Mouse (Mus musculus) MEL (cell line): Measurements from ENCODE around the gene Senp7. TPM values are rescaled to one million over a fixed set of nuclear protein-coding genes. Genes with fewer than 3 reads are reported as not detected.

ENCODE experiments used
- DNase-seq: peaks from one replicate; pipeline ENCODE4 v3.0.0; 2011; ENCODE audit warnings: low read depth, low spot score
- H3K27ac ChIP-seq: 2 replicates; pipeline ENCODE4 v1.5.1; 2012; ENCODE audit warnings: low read depth, mild to moderate bottlenecking, control low read depth, low read length, moderate library complexity; ENCODE audit not compliant: control insufficient read depth
- H3K27me3 ChIP-seq, 2 experiments: fragments of 150-350 bp in 1 of 2; sonication (generic) in 1 of 2; 2 replicates each; pipeline ENCODE4 v1.6.1; 2012; ENCODE audit warnings: low read length in 2 of 2, mild to moderate bottlenecking in 2 of 2, improper control_type of control experiment in 1 of 2, moderate library complexity in 1 of 2; ENCODE audit not compliant: insufficient read depth in 2 of 2, control insufficient read depth in 1 of 2
- H3K36me3 ChIP-seq, 2 experiments: 2 replicates each; pipeline ENCODE4 v1.6.1; 2012 to 2014; ENCODE audit warnings: low read length in 2 of 2, improper control_type of control experiment in 1 of 2, inconsistent platforms in 1 of 2, mild to moderate bottlenecking in 1 of 2; ENCODE audit not compliant: insufficient read depth in 2 of 2, control insufficient read depth in 1 of 2
- H3K4me1 ChIP-seq, 2 experiments: fragments of 150-350 bp in 1 of 2; sonication (generic) in 1 of 2; 2 replicates each; pipeline ENCODE4 v1.6.1; 2012; ENCODE audit warnings: low read length in 2 of 2, improper control_type of control experiment in 1 of 2, mild to moderate bottlenecking in 1 of 2; ENCODE audit not compliant: insufficient read depth in 2 of 2, control insufficient read depth in 1 of 2
- H3K4me3 ChIP-seq, 2 experiments: fragments of 150-350 bp in 1 of 2; sonication (generic) in 1 of 2; 2 replicates each; pipeline ENCODE4 v1.5.1; 2012; ENCODE audit warnings: low read depth in 2 of 2, low read length in 2 of 2, mild to moderate bottlenecking in 2 of 2, moderate library complexity in 2 of 2, control low read depth in 1 of 2, improper control_type of control experiment in 1 of 2; ENCODE audit not compliant: control insufficient read depth in 1 of 2, insufficient read depth in 1 of 2
- H3K79me2 ChIP-seq: 2 replicates; pipeline ENCODE4 v1.6.1; 2012; ENCODE audit warnings: mild to moderate bottlenecking, low read length, moderate library complexity; ENCODE audit not compliant: control insufficient read depth, poor library complexity, insufficient read depth
- H3K9ac ChIP-seq: 2 replicates; pipeline ENCODE4 v1.6.1; 2012; ENCODE audit warnings: low read depth, mild to moderate bottlenecking, control low read depth, low read length, moderate library complexity; ENCODE audit not compliant: control insufficient read depth, poor library complexity, severe bottlenecking
- H3K9me3 ChIP-seq: fragments of 150-350 bp; sonication (generic); replicated peaks from 2 replicates; pipeline ENCODE4 v1.6.1; 2012; ENCODE audit warnings: mild to moderate bottlenecking, low read length, improper control_type of control experiment, moderate library complexity; ENCODE audit not compliant: insufficient read depth
- CHD2 ChIP-seq: IDR thresholded peaks from 2 replicates; pipeline ENCODE4 v1.6.1; 2011; ENCODE audit warnings: low read length, improper control_type of control experiment
- CTCF ChIP-seq, 3 experiments: IDR thresholded peaks in 2 of 3; conservative IDR thresholded peaks in 1 of 3; 2 replicates each; pipeline ENCODE4 v1.5.1; 2011 to 2012; ENCODE audit warnings: low read length in 3 of 3, low read depth in 2 of 3, mild to moderate bottlenecking in 2 of 3, improper control_type of control experiment in 1 of 3, inconsistent platforms in 1 of 3, mixed read lengths in 1 of 3, moderate library complexity in 1 of 3; ENCODE audit not compliant: control insufficient read depth in 1 of 3, insufficient read depth in 1 of 3, poor library complexity in 1 of 3, severe bottlenecking in 1 of 3
- E2F4 ChIP-seq: IDR thresholded peaks from 2 replicates; pipeline ENCODE4 v1.6.1; 2011; ENCODE audit warnings: low read depth, low read length, improper control_type of control experiment, borderline replicate concordance
- EP300 ChIP-seq, 2 experiments: IDR thresholded peaks; 2 replicates each; pipeline ENCODE4 v1.6.1; 2011; ENCODE audit warnings: improper control_type of control experiment in 2 of 2, low read length in 2 of 2, low read depth in 1 of 2, mild to moderate bottlenecking in 1 of 2
- GABPA ChIP-seq: IDR thresholded peaks from 2 replicates; pipeline ENCODE4 v1.6.1; 2012; ENCODE audit warnings: low read depth, mild to moderate bottlenecking, inconsistent platforms, low read length, improper control_type of control experiment, moderate library complexity
- HCFC1 ChIP-seq: IDR thresholded peaks from 2 replicates; pipeline ENCODE4 v1.6.1; 2012; ENCODE audit warnings: low read depth, mild to moderate bottlenecking, inconsistent platforms, low read length, improper control_type of control experiment, moderate library complexity
- JUND ChIP-seq: IDR thresholded peaks from 2 replicates; pipeline ENCODE4 v1.6.1; 2011; ENCODE audit warnings: low read depth, mild to moderate bottlenecking, improper control_type of control experiment, low read length
- MAX ChIP-seq: IDR thresholded peaks from 2 replicates; pipeline ENCODE4 v1.6.1; 2011; ENCODE audit warnings: low read length, improper control_type of control experiment
- MYB ChIP-seq: IDR thresholded peaks from 2 replicates; pipeline ENCODE4 v1.6.1; 2011; ENCODE audit warnings: mild to moderate bottlenecking, low read depth, low read length, improper control_type of control experiment
- NELFE ChIP-seq: IDR thresholded peaks from 2 replicates; pipeline ENCODE4 v1.6.1; 2011; ENCODE audit warnings: low read depth, low read length, improper control_type of control experiment
- NRF1 ChIP-seq: IDR thresholded peaks from 2 replicates; pipeline ENCODE4 v1.6.1; 2014; ENCODE audit warnings: low read depth, mild to moderate bottlenecking, inconsistent platforms, low read length, improper control_type of control experiment, moderate library complexity; ENCODE audit not compliant: poor library complexity, insufficient read depth, severe bottlenecking
- POLR2A ChIP-seq, 2 experiments: IDR thresholded peaks; 2 replicates each; pipeline ENCODE4 v1.6.1; 2011 to 2012; ENCODE audit warnings: low read length in 2 of 2, mild to moderate bottlenecking in 2 of 2, control low read depth in 1 of 2, improper control_type of control experiment in 1 of 2, low read depth in 1 of 2, moderate library complexity in 1 of 2; ENCODE audit not compliant: control insufficient read depth in 1 of 2, insufficient read depth in 1 of 2, poor library complexity in 1 of 2
- RAD21 ChIP-seq: IDR thresholded peaks from 2 replicates; pipeline ENCODE4 v1.6.1; 2011; ENCODE audit warnings: mild to moderate bottlenecking, low read depth, low read length, improper control_type of control experiment
- RCOR1 ChIP-seq: IDR thresholded peaks from 2 replicates; pipeline ENCODE4 v1.6.1; 2012; ENCODE audit warnings: low read depth, mild to moderate bottlenecking, inconsistent platforms, low read length, improper control_type of control experiment
- SMC3 ChIP-seq: IDR thresholded peaks from 2 replicates; pipeline ENCODE4 v1.6.1; 2011; ENCODE audit warnings: low read depth, low read length, improper control_type of control experiment
- TAL1 ChIP-seq: IDR thresholded peaks from 2 replicates; pipeline ENCODE4 v1.6.1; 2012; ENCODE audit warnings: mild to moderate bottlenecking, inconsistent platforms, low read length, moderate library complexity, mixed read lengths
- USF1 ChIP-seq: IDR thresholded peaks from 2 replicates; pipeline ENCODE4 v1.6.1; 2014; ENCODE audit warnings: low read depth, mild to moderate bottlenecking, inconsistent platforms, low read length, improper control_type of control experiment, moderate library complexity
- ZNF384 ChIP-seq: IDR thresholded peaks from 2 replicates; pipeline ENCODE4 v1.6.1; 2012; ENCODE audit warnings: low read depth, mild to moderate bottlenecking, inconsistent platforms, low read length, improper control_type of control experiment
- polyA plus RNA-seq, 2 experiments: library from polyadenylated mRNA; stranded (reverse) in 1 of 2; unstranded in 1 of 2; fragments of >175 nt in 1 of 2; fragments of >200 nt in 1 of 2; gene quantifications; 2 replicates each; pipeline versions ENCODE4 v1.2.1 to v1.2.4; 2012; ENCODE audit warnings: low replicate concordance in 2 of 2, low read depth in 1 of 2; ENCODE audit not compliant: insufficient read length in 2 of 2, insufficient read depth in 1 of 2, missing spikeins in 1 of 2
- total RNA-seq: library from RNA; depleted of rRNA; stranded (reverse); fragments of 300-350 nt; gene quantifications from 2 replicates; pipeline ENCODE4 v1.2.3, GENCODE M21; 2012

Senp7 gene
- total and polyA plus RNA-seq, 3 experiments: 7.7 to 15.0 TPM; not detected in 1

- no peak for TF ChIP-seq JUND
- TF ChIP-seq TAL1: no peak
- TF ChIP-seq EP300 (IDR thresholded peaks at IDR 0.05; ENCODE audit: low read depth in 1 of 2, low read length in 2 of 2): no peak; a peak in 1 of 4 replicates
- peak; percentile 87 to 96 for TF ChIP-seq POLR2A (IDR thresholded peaks at IDR 0.05; ENCODE audit: control insufficient read depth in 1 of 2, insufficient read depth in 1 of 2, low read depth in 1 of 2, low read length in 2 of 2, poor library complexity in 1 of 2)
- TF ChIP-seq E2F4: no peak; the same call in 1 of the 2 replicates
These were observed 10.8 kb upstream of the Senp7 start, which contains the start of gene Trmt10c (continued) for GRCm38 (mm10) chr16:56037138-56038010.

GRCm38 (mm10) chr16:56038090-56038489 is 10.0 kb upstream of the Senp7 start:
- peaks cover 32% of the 10 kb centered on the region for H3K79me2 ChIP-seq
- no peaks in the 10 kb centered on the region for H3K9me3 ChIP-seq
- H3K4me1 ChIP-seq: peaks cover 0 to 6% of the 10 kb centered on the region in 2 experiments; a peak in 1 of 4 replicates
- peak overlapping the region; percentile 79 for H3K9ac ChIP-seq
- H3K27ac ChIP-seq: peak overlapping the region; percentile 84
- H3K27me3 ChIP-seq: no peaks in the 10 kb centered on the region
- peak overlapping the region; percentile 93 to 95 for H3K4me3 ChIP-seq
- no peak for DNase-seq
- TF ChIP-seq E2F4 (no peak), HCFC1 (no peak), ZNF384 (no peak), NELFE (no peak), CTCF (IDR thresholded peaks at IDR 0.05 in 2 of 3, conservative IDR thresholded peaks at IDR 0.05 in 1 of 3; ENCODE audit: control insufficient read depth in 1 of 3, insufficient read depth in 1 of 3, low read depth in 2 of 3, low read length in 3 of 3, poor library complexity in 1 of 3, severe bottlenecking in 1 of 3) (no peak)
- peaks cover 14 to 27% of the 10 kb centered on the region in 2 experiments for H3K36me3 ChIP-seq

DNA sequence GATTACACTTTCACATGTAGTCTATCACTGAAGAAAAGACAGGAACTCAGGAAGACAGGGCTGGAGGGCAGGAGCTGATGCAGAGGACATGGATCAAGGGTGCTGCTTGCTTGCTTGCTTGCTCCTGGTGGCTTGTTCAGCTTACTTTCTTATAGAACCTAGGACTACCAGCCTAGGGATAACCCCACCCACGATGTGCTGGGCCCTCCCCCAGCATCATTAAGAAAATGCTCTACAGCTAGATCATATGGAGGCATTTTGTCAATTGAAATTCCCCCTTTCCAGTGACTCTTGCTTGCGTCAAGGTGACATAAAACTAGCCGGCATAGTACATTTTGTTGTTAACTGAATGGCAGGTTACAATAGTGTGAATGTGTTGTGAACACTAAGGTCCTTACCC is 7.8 kb downstream of the Senp7 start:
- no peaks in the 10 kb centered on the region for H3K79me2 ChIP-seq
- no peaks in the 10 kb centered on the region for H3K36me3 ChIP-seq
- no peak for TF ChIP-seq NRF1
- no peak for TF ChIP-seq RCOR1
- no peak for TF ChIP-seq USF1
- TF ChIP-seq RAD21: no peak
- no peak for TF ChIP-seq GABPA
- no peak for TF ChIP-seq MAX
- no peak for TF ChIP-seq POLR2A (IDR thresholded peaks at IDR 0.05; ENCODE audit: control insufficient read depth in 1 of 2, insufficient read depth in 1 of 2, low read depth in 1 of 2, low read length in 2 of 2, poor library complexity in 1 of 2)
- no peak for TF ChIP-seq MYB
- no peak for TF ChIP-seq CHD2
- no peak for TF ChIP-seq SMC3
- no peaks in the 10 kb centered on the region for H3K4me1 ChIP-seq
- no peak overlapping the region for H3K9ac ChIP-seq
- no peak overlapping the region for H3K4me3 ChIP-seq
- H3K27ac ChIP-seq: no peak overlapping the region
- DNase-seq: no peak
- no peaks in the 10 kb centered on the region for H3K9me3 ChIP-seq
- peaks cover 4% of the 10 kb centered on the region in 2 experiments; a peak in 2 of 4 replicates for H3K27me3 ChIP-seq
